Mouse (Mus musculus): ENCODE data around the gene Nrde2. TPM values are rescaled to one million over a fixed set of nuclear protein-coding genes. Genes with fewer than 3 reads are reported as not detected.

The Nrde2 gene
- total and polyA plus RNA-seq, 3 experiments = 5.1 to 11.0 (median 7.9) TPM

GRCm38 (mm10) chr12:100178898-100179440 lies 19.5 kb upstream of the Nrde2 start:
- DNase-seq = no peak
- Histone ChIP-seq H3K4me1 (ENCODE audit: control insufficient read depth, insufficient read depth, low read length) (no peaks in the 10 kb centered on the region), H3K36me3 (ENCODE audit: control insufficient read depth, insufficient read depth, low read length) (no peaks in the 10 kb centered on the region), H3K9ac (ENCODE audit: low read depth, low read length) (no peak overlapping the region), H3K4me3 (no peak overlapping the region), H3K79me2 (replicated peaks; ENCODE audit: control insufficient read depth, insufficient read depth, low read length) (no peaks in the 10 kb centered on the region), H3K27me3 (ENCODE audit: control insufficient read depth, insufficient read depth, low read length) (no peaks in the 10 kb centered on the region), H3K27ac (no peak overlapping the region)
- intact Hi-C loops (cut with DNase I) = no loop called here
- WGBS = 64% methylated on average over 6 of the region's 6 CpGs
- no peak for TF ChIP-seq EP300 (IDR thresholded peaks at IDR 0.05; ENCODE audit: insufficient read depth, low read depth, low read length)
- TF ChIP-seq POLR2A (IDR thresholded peaks at IDR 0.05; ENCODE audit: insufficient read depth, low read depth, low read length) = no peak
- no peak for TF ChIP-seq CTCF (IDR thresholded peaks at IDR 0.05)

GRCm38 (mm10) chr12:100176469-100177056 lies 17.1 kb upstream of the Nrde2 start:
- Histone ChIP-seq H3K27ac (no peak overlapping the region), H3K79me2 (replicated peaks; ENCODE audit: control insufficient read depth, insufficient read depth, low read length) (no peaks in the 10 kb centered on the region), H3K36me3 (ENCODE audit: control insufficient read depth, insufficient read depth, low read length) (no peaks in the 10 kb centered on the region), H3K27me3 (ENCODE audit: control insufficient read depth, insufficient read depth, low read length) (no peaks in the 10 kb centered on the region), H3K4me3 (no peak overlapping the region), H3K9ac (ENCODE audit: low read depth, low read length) (no peak overlapping the region), H3K4me1 (ENCODE audit: control insufficient read depth, insufficient read depth, low read length) (no peaks in the 10 kb centered on the region)
- no peak for DNase-seq
- TF ChIP-seq POLR2A (IDR thresholded peaks at IDR 0.05; ENCODE audit: insufficient read depth, low read depth, low read length) (no peak), EP300 (IDR thresholded peaks at IDR 0.05; ENCODE audit: insufficient read depth, low read depth, low read length) (no peak), CTCF (IDR thresholded peaks at IDR 0.05) (no peak)
- intact Hi-C loops (cut with DNase I) = no loop called here
- WGBS = 79% methylated on average over 11 of the region's 11 CpGs

- 34% methylated on average over 7 of the region's 7 CpGs for WGBS
- no peak for TF ChIP-seq POLR2A (IDR thresholded peaks at IDR 0.05; ENCODE audit: insufficient read depth, low read depth, low read length)
- TF ChIP-seq EP300 (IDR thresholded peaks at IDR 0.05; ENCODE audit: insufficient read depth, low read depth, low read length) = no peak
- no peak for TF ChIP-seq CTCF (IDR thresholded peaks at IDR 0.05)
- intact Hi-C loops (cut with DNase I) = no loop called here
Observed at GRCm38 (mm10) chr12:100172481-100172880, 13.0 kb upstream of the Nrde2 start.

GRCm38 (mm10) chr12:100167931-100168871 lies 8.7 kb upstream of the Nrde2 start:
- Histone ChIP-seq H3K27ac (peak overlapping the region; percentile 42), H3K79me2 (replicated peaks; ENCODE audit: control insufficient read depth, insufficient read depth, low read length) (no peaks in the 10 kb centered on the region), H3K27me3 (ENCODE audit: control insufficient read depth, insufficient read depth, low read length) (no peaks in the 10 kb centered on the region), H3K4me3 (peak overlapping the region; percentile 36), H3K9ac (ENCODE audit: low read depth, low read length) (peak overlapping the region; percentile 18; the same call in 1 of the 2 replicates), H3K4me1 (ENCODE audit: control insufficient read depth, insufficient read depth, low read length) (peaks cover 2% of the 10 kb centered on the region; the same call in 1 of the 2 replicates), H3K36me3 (ENCODE audit: control insufficient read depth, insufficient read depth, low read length) (no peaks in the 10 kb centered on the region)
- intact Hi-C loops (cut with DNase I) = loop anchor here (10.0 kb wide), 1 partner anchor 667 kb away; no protein-coding TSS in a partner anchor
- TF ChIP-seq EP300 (IDR thresholded peaks at IDR 0.05; ENCODE audit: insufficient read depth, low read depth, low read length) = no peak
- no peak for TF ChIP-seq CTCF (IDR thresholded peaks at IDR 0.05)
- TF ChIP-seq POLR2A (IDR thresholded peaks at IDR 0.05; ENCODE audit: insufficient read depth, low read depth, low read length) = no peak
- WGBS = 10% methylated on average over 25 of the region's 28 CpGs
- DNase-seq = peak; percentile 31 to 50

More at GRCm38 (mm10) chr12:100172481-100172880, 13.0 kb upstream of the Nrde2 start:
- Histone ChIP-seq H3K27ac (no peak overlapping the region), H3K36me3 (ENCODE audit: control insufficient read depth, insufficient read depth, low read length) (no peaks in the 10 kb centered on the region), H3K27me3 (ENCODE audit: control insufficient read depth, insufficient read depth, low read length) (no peaks in the 10 kb centered on the region), H3K9ac (ENCODE audit: low read depth, low read length) (no peak overlapping the region), H3K4me1 (ENCODE audit: control insufficient read depth, insufficient read depth, low read length) (peaks cover 2% of the 10 kb centered on the region; the same call in 1 of the 2 replicates), H3K4me3 (no peak overlapping the region), H3K79me2 (replicated peaks; ENCODE audit: control insufficient read depth, insufficient read depth, low read length) (no peaks in the 10 kb centered on the region)
- no peak for DNase-seq

GRCm38 (mm10) chr12:100167502-100167901 lies 8.0 kb upstream of the Nrde2 start:
- DNase-seq = no peak
- peak overlapping the region; percentile 42 for H3K27ac ChIP-seq
- TF ChIP-seq EP300 (IDR thresholded peaks at IDR 0.05; ENCODE audit: insufficient read depth, low read depth, low read length) (no peak), POLR2A (IDR thresholded peaks at IDR 0.05; ENCODE audit: insufficient read depth, low read depth, low read length) (no peak)
- H3K4me1 ChIP-seq (ENCODE audit: control insufficient read depth, insufficient read depth, low read length) = peaks cover 2% of the 10 kb centered on the region; the same call in 1 of the 2 replicates
- 92% methylated on average over 1 of the region's 1 CpGs for WGBS
- H3K79me2 ChIP-seq (replicated peaks; ENCODE audit: control insufficient read depth, insufficient read depth, low read length) = no peaks in the 10 kb centered on the region
- peak overlapping the region; percentile 5; the same call in 1 of the 2 replicates for H3K4me3 ChIP-seq
- H3K27me3 ChIP-seq (ENCODE audit: control insufficient read depth, insufficient read depth, low read length) = no peaks in the 10 kb centered on the region
- H3K36me3 ChIP-seq (ENCODE audit: control insufficient read depth, insufficient read depth, low read length) = no peaks in the 10 kb centered on the region
- intact Hi-C loops (cut with DNase I) = loop anchor here (10.0 kb wide), 1 partner anchor 667 kb away; no protein-coding TSS in a partner anchor
- no peak overlapping the region for H3K9ac ChIP-seq (ENCODE audit: low read depth, low read length)

Data from heart, adult 2 months (tissue).